Mouse (Mus musculus): Measurements from ENCODE around the gene Scfd1. TPM values are rescaled to one million over a fixed set of nuclear protein-coding genes. Genes with fewer than 3 reads are reported as not detected.

The Scfd1 gene
- total and polyA plus RNA-seq, 2 experiments from 2014 or later, result 59.6 to 67.5 TPM

- H3K36me3 ChIP-seq (ENCODE audit: insufficient read depth), result no peaks in the 10 kb centered on the region
- H3K4me3 ChIP-seq (ENCODE audit: low read depth, low read length), result no peak overlapping the region
- no peak for ATAC-seq
- no peak for TF ChIP-seq CTCF (IDR thresholded peaks at IDR 0.05; ENCODE audit: low read depth)
- no peak overlapping the region for H3K27ac ChIP-seq (ENCODE audit: low read depth, low read length)
- no peak for DNase-seq
- no peak overlapping the region for H3K4me2 ChIP-seq (ENCODE audit: low read depth)
- no peak overlapping the region for H3K9ac ChIP-seq
- H3K9me3 ChIP-seq (ENCODE audit: low read length), result no peaks in the 10 kb centered on the region
- 83% methylated on average over 20 of the region's 20 CpGs for WGBS
- no peaks in the 10 kb centered on the region for H3K4me1 ChIP-seq (ENCODE audit: insufficient read depth)
- H3K27me3 ChIP-seq (ENCODE audit: insufficient read depth, low read length), result no peaks in the 10 kb centered on the region
Observed at GRCm38 (mm10) chr12:51494641-51495040, 117.3 kb downstream of the Scfd1 start.

Other genes with a start within 250 kb of the Scfd1 start
- gene G2e3, start 29.4 kb upstream of the Scfd1 start, total RNA-seq (2014; rRNA removed), result 28.2 and 39.7 TPM in 2 replicates
- 9.3 and 11.7 TPM in 2 replicates for gene G2e3, start 29.4 kb upstream of the Scfd1 start, polyA plus RNA-seq (2015; fragmentation: Nextera tagmentation; extraction: Ambion mirVana)
- gene Coch, start 215.8 kb downstream of the Scfd1 start, total RNA-seq (2014; rRNA removed), result 14.2 and 18.2 TPM in 2 replicates
- gene Coch, start 215.8 kb downstream of the Scfd1 start, polyA plus RNA-seq (2015; fragmentation: Nextera tagmentation; extraction: Ambion mirVana), result 10.5 and 13.4 TPM in 2 replicates